Mouse (Mus musculus) olfactory bulb, adult 2 months (tissue): ENCODE data around the gene Tgif1. TPM values are rescaled to one million over a fixed set of nuclear protein-coding genes. Genes with fewer than 3 reads are reported as not detected.

Source experiments
- H3K27ac ChIP-seq: fragments of 200-500 bp; 2 replicates; pipeline ENCODE4 v1.5.1; 2012; ENCODE audit warnings: low read depth, low read length; ENCODE audit not compliant: insufficient read depth
- H3K4me1 ChIP-seq: fragments of 200-500 bp; 2 replicates; pipeline ENCODE4 v1.6.1; 2012; ENCODE audit warnings: low read length; ENCODE audit not compliant: control insufficient read depth, insufficient read depth
- H3K4me3 ChIP-seq: fragments of 200-500 bp; 2 replicates; pipeline ENCODE4 v1.5.1; 2012; ENCODE audit warnings: mild to moderate bottlenecking, low read depth, low read length, moderate library complexity; ENCODE audit not compliant: insufficient read depth
- CTCF ChIP-seq: fragments of 200-500 bp; IDR thresholded peaks from 2 replicates; pipeline ENCODE4 v1.5.1; 2012; ENCODE audit warnings: low read depth, mild to moderate bottlenecking, low read length, moderate library complexity; ENCODE audit not compliant: insufficient read depth
- POLR2A ChIP-seq: fragments of 200-500 bp; IDR thresholded peaks from 2 replicates; pipeline ENCODE4 v1.6.1; 2012; ENCODE audit warnings: mild to moderate bottlenecking, low read depth, low read length, moderate library complexity; ENCODE audit not compliant: insufficient read depth
- WGBS: fragments of 180-500 bp; shearing (Covaris S2); methylation state at CpG from one replicate; pipeline ENCODE4 v1.1.7; 2018; 5-methylcytosine and 5-hydroxymethylcytosine counted together
- polyA plus RNA-seq: library from polyadenylated mRNA; stranded (reverse); fragments of >200 nt; gene quantifications from 2 replicates; pipeline ENCODE4 v1.2.4, GENCODE M21; 2012; ENCODE audit warnings: low replicate concordance; ENCODE audit not compliant: missing spikeins, insufficient read depth, insufficient read length

Tgif1 gene
- not detected in 2 replicates for polyA plus RNA-seq

GRCm38 (mm10) chr17:70853436-70853905 lies at the start of gene Tgif1:
TSS of gene Tgif1 (minus strand) at chr17:70853546.
- H3K4me3 ChIP-seq: peak within 1 kb of the TSS; percentile 52
- 8% methylated on average over 29 of the region's 29 CpGs for whole genome bisulfite sequencing
- no peak for TF ChIP-seq POLR2A
- no peak for TF ChIP-seq CTCF

GRCm38 (mm10) chr17:70900660-70901059 lies 47.3 kb upstream of the Tgif1 start:
- no peak overlapping the region for H3K4me3 ChIP-seq
- H3K4me1 ChIP-seq: no peaks in the 10 kb centered on the region
- TF ChIP-seq POLR2A (no peak), CTCF (no peak)
- WGBS: 79% methylated on average over 10 of the region's 10 CpGs
- H3K27ac ChIP-seq: no peak overlapping the region

More at GRCm38 (mm10) chr17:70853436-70853905, at the start of gene Tgif1:
- Histone ChIP-seq H3K4me1 (peaks cover 29% of the 10 kb centered on the region), H3K27ac (peak within 1 kb of the TSS; percentile 16; the same call in 1 of the 2 replicates)

- 89% methylated on average over 6 of the region's 6 CpGs for WGBS
- H3K4me3 ChIP-seq: no peak overlapping the region
- TF ChIP-seq POLR2A: no peak
- no peak for TF ChIP-seq CTCF
These were observed 46.3 kb upstream of the Tgif1 start for GRCm38 (mm10) chr17:70899642-70900041.

GRCm38 (mm10) chr17:70894867-70895266 lies 41.5 kb upstream of the Tgif1 start:
- Histone ChIP-seq H3K4me1 (peaks cover 2% of the 10 kb centered on the region; the same call in 1 of the 2 replicates), H3K27ac (no peak overlapping the region), H3K4me3 (no peak overlapping the region)
- WGBS: 66% methylated on average over 9 of the region's 9 CpGs
- TF ChIP-seq CTCF (no peak), POLR2A (no peak)

More at GRCm38 (mm10) chr17:70899642-70900041, 46.3 kb upstream of the Tgif1 start:
- H3K4me1 ChIP-seq: no peaks in the 10 kb centered on the region
- H3K27ac ChIP-seq: no peak overlapping the region

GRCm38 (mm10) chr17:70893151-70893550 lies 39.8 kb upstream of the Tgif1 start:
- TF ChIP-seq CTCF (no peak), POLR2A (no peak)
- Histone ChIP-seq H3K4me3 (no peak overlapping the region), H3K27ac (no peak overlapping the region), H3K4me1 (peaks cover 2% of the 10 kb centered on the region; the same call in 1 of the 2 replicates)
- WGBS: 72% methylated on average over 5 of the region's 5 CpGs

DNA sequence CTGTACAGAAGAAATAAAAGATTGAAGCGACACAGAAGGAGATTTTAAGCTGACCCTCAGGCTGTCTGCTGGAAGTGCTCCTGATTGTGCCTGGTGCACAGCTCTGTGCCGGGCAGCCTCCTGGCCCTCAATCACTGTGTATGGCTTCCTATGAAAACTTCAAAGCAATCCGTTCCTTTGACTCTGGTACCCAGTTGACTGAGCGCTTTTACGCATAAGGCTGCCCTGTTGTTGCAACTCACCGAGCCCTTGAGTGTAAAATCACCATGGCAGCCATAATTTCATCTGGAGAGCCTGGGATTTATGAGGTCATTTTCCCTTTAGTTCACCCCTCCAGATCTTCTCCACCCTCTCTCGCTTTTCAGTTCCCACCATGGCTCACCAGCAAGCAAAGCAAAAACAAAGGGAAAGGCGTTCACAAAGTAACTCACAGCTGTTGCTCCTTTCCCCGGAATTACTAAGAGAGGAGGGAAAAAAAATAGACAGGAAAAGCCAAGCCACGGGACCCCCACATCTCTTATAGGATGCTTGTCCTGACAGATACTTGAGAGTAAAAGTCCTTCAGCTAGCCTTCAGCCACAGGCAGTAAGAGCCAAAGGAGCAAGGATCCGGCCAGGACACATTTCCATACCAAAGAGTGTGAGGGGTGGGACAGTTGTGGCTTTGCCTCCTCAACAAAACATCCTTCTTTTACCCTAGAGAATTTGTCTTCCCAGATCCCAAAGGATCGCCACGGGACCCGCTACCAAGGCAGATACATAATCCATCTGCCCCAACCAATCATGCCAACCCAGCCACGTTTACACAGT lies 39.1 kb upstream of the Tgif1 start:
- TF ChIP-seq CTCF: no peak
- TF ChIP-seq POLR2A: no peak
- H3K4me1 ChIP-seq: peaks cover 2% of the 10 kb centered on the region; the same call in 1 of the 2 replicates
- 40% methylated on average over 15 of the region's 15 CpGs for WGBS

GRCm38 (mm10) chr17:70890571-70890970 lies 37.2 kb upstream of the Tgif1 start:
- H3K27ac ChIP-seq: no peak overlapping the region
- no peak overlapping the region for H3K4me3 ChIP-seq
- WGBS: 84% methylated on average over 8 of the region's 8 CpGs
- TF ChIP-seq CTCF (no peak), POLR2A (no peak)
- peaks cover 2% of the 10 kb centered on the region; the same call in 1 of the 2 replicates for H3K4me1 ChIP-seq

More for the DNA sequence above, 39.1 kb upstream of the Tgif1 start:
- no peak overlapping the region for H3K4me3 ChIP-seq
- H3K27ac ChIP-seq: no peak overlapping the region

DNA sequence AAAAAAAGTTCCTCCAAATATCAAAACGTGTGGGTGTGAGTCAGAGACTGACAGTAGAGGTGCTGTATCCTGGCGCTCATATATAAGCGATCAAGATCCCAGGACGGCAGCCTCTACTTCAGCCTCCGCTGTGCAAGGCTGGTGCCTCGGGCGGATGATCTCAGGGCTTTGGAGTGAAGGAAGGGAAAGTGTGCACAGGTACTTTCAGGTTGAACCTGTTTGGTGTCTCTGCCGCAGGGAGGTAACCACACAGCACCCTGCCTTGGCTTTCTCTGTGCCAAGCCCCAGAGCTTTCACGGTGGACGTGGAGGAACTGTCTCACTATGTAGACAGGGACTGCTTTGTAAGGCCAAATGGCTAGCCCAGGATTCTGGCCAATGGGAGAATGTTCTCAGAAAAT lies 35.3 kb upstream of the Tgif1 start:
- Histone ChIP-seq H3K27ac (no peak overlapping the region), H3K4me3 (no peak overlapping the region), H3K4me1 (peaks cover 2% of the 10 kb centered on the region; the same call in 1 of the 2 replicates)
- TF ChIP-seq POLR2A (no peak), CTCF (no peak)
- WGBS: 84% methylated on average over 10 of the region's 10 CpGs

DNA sequence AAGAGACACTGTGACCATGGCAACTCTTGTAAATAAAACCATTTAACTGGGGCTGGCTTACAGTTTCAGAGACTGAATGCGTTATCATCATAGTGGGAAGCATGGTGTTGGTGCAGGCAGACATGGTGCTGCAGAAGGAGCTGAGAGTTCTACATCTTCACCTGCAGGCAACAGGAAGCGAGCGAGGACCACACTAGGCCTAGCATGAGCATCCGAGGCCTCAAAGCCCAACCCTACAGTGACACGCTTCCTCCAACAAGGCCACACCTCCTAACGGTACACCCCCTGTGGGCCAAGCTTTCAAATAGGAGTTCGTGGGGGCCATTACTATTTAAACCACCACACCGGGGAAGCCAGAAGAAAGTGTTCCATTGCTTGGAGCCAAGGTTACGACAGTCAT lies 34.5 kb upstream of the Tgif1 start:
- TF ChIP-seq POLR2A (no peak), CTCF (no peak)

More for the DNA sequence above, 34.5 kb upstream of the Tgif1 start:
- Histone ChIP-seq H3K4me1 (peaks cover 2% of the 10 kb centered on the region; the same call in 1 of the 2 replicates), H3K4me3 (no peak overlapping the region), H3K27ac (no peak overlapping the region)
- WGBS: 91% methylated on average over 9 of the region's 9 CpGs
